Mouse (Mus musculus) neural tube, embryonic 10.5 days (tissue): ENCODE measurements around the gene Oser1.

Source experiments
- DNase-seq: peaks from one replicate; pipeline ENCODE4 v3.0.0-alpha.2; 2017; ENCODE audit warnings: low spot score; ENCODE audit errors: extremely low spot score

Oser1 gene

GRCm38 (mm10) chr2:163404037-163404815, 20.3 kb downstream of the Oser1 start:
- DNase-seq: no peak

GRCm38 (mm10) chr2:163401221-163401620, 23.3 kb downstream of the Oser1 start:
- DNase-seq: peak; percentile 79

- DNase-seq: no peak
These were observed 25.3 kb downstream of the Oser1 start for GRCm38 (mm10) chr2:163399222-163399621.

- DNase-seq: no peak
These were observed 25.7 kb downstream of the Oser1 start for GRCm38 (mm10) chr2:163398770-163399169.

- DNase-seq: peak; percentile 57
These were observed 26.6 kb downstream of the Oser1 start, which contains the start of gene Jph2 for GRCm38 (mm10) chr2:163397905-163398304. TSS of gene Jph2 (minus strand) at chr2:163397993.

- no peak for DNase-seq
These were observed 27.4 kb downstream of the Oser1 start for GRCm38 (mm10) chr2:163397071-163397470.

- no peak for DNase-seq
These were observed 29.5 kb downstream of the Oser1 start for GRCm38 (mm10) chr2:163394977-163395376.

GRCm38 (mm10) chr2:163393976-163394375, 30.5 kb downstream of the Oser1 start:
- DNase-seq: no peak

GRCm38 (mm10) chr2:163393241-163393640, 31.3 kb downstream of the Oser1 start:
- DNase-seq: no peak

GRCm38 (mm10) chr2:163392436-163392835, 32.1 kb downstream of the Oser1 start:
- no peak for DNase-seq

GRCm38 (mm10) chr2:163386423-163387190, 37.9 kb downstream of the Oser1 start:
- no peak for DNase-seq

- no peak for DNase-seq
These were observed 39.4 kb downstream of the Oser1 start for GRCm38 (mm10) chr2:163385126-163385525.

GRCm38 (mm10) chr2:163381246-163381645, 43.3 kb downstream of the Oser1 start:
- DNase-seq: no peak

GRCm38 (mm10) chr2:163379366-163379765, 45.1 kb downstream of the Oser1 start:
- DNase-seq: no peak

GRCm38 (mm10) chr2:163376082-163376481, 48.4 kb downstream of the Oser1 start:
- no peak for DNase-seq

- no peak for DNase-seq
These were observed 49.0 kb downstream of the Oser1 start for GRCm38 (mm10) chr2:163375468-163375867.

- no peak for DNase-seq
These were observed 51.9 kb downstream of the Oser1 start for GRCm38 (mm10) chr2:163372627-163373026.

GRCm38 (mm10) chr2:163370175-163370574, 54.3 kb downstream of the Oser1 start:
- no peak for DNase-seq

GRCm38 (mm10) chr2:163364785-163365541, 59.5 kb downstream of the Oser1 start:
- DNase-seq: no peak

GRCm38 (mm10) chr2:163362940-163363921, 61.3 kb downstream of the Oser1 start:
- DNase-seq: no peak
